Mouse (Mus musculus) testis, postnatal 14 days (tissue): ENCODE measurements around the gene Btbd16.

Experiments used
- DNase-seq: peaks from one replicate; pipeline ENCODE4 v3.0.0; 2021; ENCODE audit warnings: low spot score

Gene Btbd16

GRCm38 (mm10) chr7:130862501-130862900 is 88.6 kb downstream of the Btbd16 start:
- DNase-seq: no peak

DNA sequence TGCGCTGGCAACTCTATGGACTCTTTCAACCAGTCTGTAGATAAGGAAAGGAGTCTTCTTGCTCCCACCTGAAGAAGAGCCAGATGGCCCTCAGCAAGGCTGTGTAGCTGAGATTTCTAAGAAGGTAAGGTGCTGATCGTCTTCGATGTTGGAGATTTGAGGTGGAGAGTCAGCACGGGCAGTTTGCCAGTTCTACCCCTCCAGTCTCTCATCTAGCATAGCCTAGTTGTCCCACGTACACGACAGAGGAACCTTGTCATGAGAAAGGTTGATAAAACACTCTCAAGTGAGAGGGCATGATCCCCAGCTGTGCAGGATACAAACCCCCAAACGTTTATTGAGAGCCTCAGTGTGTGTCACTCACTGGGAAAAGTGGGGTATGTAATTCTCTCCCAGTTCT is 90.8 kb downstream of the Btbd16 start:
- DNase-seq: no peak

DNA sequence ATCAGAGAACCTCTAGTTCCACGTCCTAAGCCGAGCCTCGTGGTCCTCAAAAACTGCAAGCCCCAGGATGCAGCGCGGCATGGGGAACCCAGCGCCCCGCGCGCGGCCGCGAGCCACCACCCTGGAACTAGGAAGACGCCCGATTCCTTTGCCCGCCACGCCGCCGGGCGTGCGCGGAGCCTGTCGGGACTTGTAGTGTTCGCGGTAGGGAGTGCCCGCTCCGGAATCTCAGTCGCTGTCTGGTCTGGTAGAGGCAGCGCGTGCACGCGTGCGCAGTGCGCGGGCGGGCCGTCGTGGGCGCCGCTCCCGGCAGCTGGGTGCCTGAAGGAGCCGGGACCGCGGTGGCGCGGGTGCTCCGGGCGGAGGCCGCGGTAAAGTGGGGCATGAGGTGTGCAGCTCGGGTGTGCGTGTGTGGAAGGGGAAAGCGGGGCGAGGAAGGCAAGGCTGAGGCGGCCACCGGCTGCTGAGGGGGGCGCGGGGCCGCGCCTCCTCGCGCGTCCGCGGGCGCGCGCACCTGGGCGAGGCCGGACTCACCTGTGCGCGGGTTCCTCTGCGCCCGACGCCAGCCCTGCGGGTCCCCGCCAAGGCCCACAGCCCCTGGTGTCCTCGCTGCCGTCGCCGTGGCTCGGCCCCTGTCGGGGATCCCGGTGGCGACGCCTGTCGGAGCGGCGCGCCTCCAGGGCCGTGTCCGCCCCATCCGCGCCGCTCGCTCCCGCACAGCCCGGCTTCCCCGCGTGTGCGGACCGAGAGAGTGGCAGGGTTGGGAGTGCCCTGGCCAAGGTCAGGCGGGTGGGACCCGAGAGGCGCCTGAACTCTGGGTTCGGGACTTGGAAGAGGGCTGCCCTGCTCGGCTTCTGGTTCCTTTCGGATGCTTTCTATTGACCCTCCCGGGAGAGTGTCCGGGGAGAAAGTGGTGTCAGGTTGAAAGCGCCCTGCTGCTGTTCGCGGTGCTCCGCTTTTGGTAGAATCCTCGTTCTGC is 92.0 kb downstream of the Btbd16 start, which contains the start of gene Plekha1:
Gene Plekha1 (plus strand): TSS at position 144 of the 979 bp plus-strand sequence.
- DNase-seq: peak; percentile 97

- no peak for DNase-seq
These were observed 92.8 kb downstream of the Btbd16 start for GRCm38 (mm10) chr7:130866640-130867039.

GRCm38 (mm10) chr7:130867256-130867655 is 93.4 kb downstream of the Btbd16 start:
- peak; percentile 68 for DNase-seq
